Mouse (Mus musculus): ENCODE data around the gene Strbp.

Gene Strbp

DNA sequence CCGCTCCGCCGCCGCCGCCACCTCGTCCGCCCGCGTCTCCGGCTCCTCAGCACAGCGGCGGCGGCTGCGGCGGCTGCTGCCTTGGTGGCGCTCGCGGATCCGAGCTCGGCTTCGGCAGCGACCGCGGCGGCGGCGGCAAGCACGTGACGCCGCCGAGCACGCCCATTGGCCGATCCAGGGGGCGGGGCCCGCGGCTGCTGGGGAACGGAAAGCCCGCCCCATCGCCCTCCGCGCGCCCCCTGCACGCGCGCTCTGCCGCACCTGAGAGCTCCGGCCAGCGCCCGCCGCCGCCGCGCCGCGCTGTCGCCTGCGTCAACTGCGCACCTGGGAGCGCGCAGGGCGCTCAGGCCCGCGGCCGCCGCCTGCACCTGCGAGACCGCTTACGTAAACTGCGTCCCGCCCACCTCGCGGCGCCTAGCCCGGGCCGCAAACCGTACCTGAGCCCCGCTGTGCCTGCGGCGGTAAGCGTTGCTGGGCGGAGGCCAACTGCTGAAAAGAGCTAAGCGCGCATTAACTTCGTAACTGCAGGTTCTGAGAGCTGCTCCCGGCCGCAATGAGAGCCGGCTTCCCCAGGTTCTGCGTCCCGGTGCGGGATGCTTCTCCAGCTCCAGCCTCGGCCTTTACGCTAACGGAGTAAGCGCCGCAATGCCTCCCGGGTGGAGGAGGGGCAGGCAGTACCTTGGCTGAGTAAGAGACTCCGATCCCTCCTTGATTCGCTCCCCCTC is at the start of gene Strbp:
Strbp (minus strand) TSS at position 630 of the 725 bp plus-strand sequence.
- peak; percentile 84 to 91 for DNase-seq (ENCODE audit: low spot score in 2 of 2)

DNA sequence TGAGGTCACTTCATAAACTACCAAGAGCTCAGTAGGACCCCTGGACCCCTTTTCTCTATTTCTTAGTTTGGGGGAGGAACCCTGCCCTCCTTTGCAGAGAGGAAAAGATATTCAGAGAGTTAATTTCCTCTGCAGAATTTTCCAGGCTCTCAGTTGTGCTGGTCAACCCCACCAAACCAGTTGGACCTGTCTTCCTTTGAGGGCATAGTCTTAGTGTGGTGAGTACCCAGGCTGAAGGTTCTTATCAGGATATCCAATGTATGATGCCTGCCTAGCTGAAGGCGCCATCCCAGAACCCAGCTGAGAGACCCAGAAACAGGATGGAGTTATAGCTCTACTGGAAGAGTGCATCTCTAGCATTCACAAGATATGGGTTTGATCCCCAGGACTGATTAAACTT is 47.5 kb upstream of the Strbp start:
- no peak for DNase-seq (ENCODE audit: low spot score in 2 of 2)

DNA sequence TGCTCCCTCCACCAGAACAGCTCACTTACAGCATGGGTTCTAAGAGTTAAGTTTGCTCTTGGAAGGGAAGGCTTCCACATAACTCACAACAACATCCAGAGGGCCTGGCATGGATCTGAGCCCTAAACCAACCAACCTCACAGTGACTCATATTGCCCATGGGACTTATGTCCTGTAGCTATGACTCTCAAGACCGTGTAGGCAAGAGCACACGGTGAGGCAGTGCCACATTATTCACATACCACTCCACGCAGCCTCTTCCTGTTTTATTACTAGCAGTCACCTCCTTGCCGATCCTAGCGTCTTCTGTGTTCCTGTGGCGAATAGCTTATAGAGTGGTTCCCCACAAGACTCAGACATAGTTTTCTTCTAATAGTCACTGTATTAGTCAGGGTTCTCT is 45.7 kb upstream of the Strbp start:
- no peak for DNase-seq (ENCODE audit: low spot score in 2 of 2)

DNA sequence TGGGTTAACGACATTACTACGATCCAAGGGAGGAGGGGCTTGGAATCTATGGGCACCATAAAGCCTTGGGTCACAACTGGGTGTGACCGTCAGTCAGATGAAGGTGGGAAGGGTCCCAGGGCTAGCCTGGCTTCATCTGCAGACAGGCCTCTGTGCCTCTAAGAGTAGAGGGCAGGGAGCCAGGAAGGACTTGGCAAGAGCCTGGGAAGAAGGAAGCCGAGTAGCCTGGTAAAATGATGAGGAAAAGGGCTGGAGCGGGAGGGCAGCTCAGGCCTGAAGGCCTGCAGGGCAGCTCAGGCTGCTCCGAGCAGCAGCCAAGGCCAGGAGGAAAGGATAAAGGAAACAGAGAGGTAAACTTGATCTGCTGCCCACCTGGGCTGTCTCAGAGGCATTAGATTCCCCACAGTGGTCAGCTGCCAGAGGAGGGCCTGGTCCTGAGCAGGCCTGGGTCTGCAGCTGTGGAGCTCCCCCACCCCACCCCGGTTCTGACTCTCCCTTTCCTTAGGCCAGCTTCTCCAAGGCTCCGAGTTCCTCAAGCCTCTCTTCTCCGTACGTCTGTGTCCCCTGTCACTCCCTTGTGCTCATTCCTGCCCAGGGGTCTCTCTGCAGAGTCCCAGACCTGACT is 44.9 kb upstream of the Strbp start:
- no peak for DNase-seq (ENCODE audit: low spot score in 2 of 2)

DNA sequence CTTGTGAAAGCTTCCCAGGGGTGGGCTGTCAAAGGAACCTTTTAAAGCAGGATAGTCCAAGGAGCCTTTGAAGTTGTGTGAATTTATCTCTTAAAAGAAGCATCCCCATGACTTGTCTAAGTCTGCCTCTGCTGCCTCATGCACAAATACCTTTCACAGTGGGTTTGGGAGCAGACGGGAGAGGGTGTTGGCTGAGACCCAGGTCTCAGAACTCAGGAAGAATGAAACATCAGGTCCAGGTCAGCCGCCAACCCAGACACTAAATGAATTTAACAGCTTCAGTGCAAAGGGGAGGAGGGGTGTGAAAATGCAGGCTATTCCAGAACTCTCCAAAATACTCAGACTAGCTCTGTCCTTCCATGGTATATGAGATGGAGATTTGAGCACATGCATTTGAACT is 44.2 kb upstream of the Strbp start:
- no peak for DNase-seq (ENCODE audit: low spot score in 2 of 2)

DNA sequence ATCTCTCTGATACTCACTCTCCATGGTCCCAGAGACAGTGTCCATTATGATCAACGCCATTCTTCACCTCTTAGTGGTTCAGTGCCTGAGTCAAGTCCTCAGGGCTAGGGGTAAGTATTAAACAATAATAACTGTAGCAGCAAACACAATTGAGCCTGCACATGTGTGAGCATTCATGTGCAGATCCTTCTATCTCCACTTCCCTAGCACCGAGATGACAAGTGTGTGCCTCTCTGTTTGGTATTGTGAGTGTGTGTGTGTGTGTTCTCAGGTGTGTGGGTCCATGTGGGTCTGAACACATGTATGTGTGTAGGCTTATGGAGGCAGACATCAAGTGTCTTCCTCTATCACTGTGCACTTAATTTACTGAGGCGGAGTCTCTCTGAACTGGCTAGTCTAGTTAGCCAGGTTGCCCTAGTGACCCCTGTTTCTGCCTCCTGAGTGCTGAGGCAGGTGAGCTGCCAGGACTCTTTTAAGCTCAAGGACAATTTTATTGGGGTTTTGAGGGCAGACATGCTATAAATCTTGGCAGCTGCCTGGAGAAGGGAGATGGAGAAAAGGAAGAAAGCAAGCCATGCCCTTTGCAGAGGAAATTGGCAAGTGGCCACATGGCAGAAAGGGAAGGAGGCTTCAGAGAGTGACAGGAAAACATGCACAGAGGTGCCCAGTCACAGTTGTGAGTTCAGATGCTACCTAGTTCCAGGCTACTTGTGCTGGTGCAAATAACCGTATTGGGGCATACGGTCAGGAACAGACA is 42.8 kb upstream of the Strbp start:
- no peak for DNase-seq (ENCODE audit: low spot score in 2 of 2)

DNA sequence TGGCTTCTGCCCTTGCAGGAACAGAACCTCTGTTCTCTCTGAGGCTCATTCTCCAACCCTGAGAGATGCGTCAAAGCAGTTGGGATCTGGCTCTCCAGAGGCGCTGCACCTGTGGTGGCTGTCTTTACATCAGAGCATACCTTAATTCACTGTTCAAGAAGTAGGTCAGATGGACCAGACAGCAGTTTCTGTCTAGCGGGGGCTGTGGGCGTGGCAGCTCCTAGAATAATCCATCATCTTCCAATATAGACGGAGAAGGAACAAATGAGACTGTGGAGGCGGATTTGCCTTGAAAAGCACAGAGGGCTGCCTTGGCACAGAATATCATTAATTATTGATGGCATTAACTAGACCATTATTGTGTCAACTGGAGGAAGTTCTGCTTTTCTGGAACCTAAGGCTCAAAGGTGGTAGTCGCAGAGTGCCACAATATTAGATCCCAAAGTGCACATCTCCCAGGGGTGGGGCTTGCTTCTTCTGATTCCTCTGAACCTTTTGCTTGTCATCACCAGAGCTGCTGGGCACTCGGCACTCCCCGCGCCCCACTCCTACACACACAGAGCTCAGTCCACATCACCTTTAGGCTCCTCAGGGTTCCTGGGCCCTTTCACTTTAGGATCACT is 41.2 kb upstream of the Strbp start:
- peak in 1 of 2 experiments; percentile 49 for DNase-seq (ENCODE audit: low spot score in 2 of 2)

DNA sequence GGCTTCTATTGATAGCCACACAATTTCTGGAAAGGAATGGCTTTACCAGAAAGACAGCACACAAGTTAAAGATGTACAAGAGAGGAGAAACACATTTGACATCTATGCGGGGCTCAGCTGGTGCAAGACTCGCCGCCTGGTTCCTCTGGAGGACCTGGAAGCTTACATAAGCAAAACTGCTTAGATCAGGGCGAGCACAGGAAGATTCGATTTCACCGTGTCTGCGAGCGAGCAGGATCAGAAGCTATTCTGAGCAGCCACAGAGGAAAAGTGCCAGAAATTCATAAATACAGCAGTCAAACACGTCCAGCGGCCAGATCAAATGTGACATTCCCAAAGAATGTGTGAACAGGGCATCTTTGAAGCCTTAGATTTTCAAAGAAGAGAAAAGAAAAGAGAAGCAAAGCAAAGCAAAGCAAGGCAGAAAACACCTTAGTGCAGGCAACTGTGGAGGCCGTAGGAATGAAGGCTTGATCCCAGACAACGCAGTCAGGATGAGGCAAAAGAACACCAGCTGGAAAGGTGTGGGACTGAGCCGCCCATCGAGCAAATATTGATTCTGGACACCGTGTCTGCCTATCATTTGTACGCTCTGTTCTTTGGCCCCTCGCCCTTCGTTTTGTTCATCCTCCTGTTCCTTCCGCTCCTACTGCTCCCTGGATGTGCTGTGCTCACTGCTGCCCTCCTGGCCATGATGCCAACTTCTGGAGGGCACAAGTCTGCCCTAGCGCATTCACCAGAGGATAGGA is 38.3 kb upstream of the Strbp start:
- peak in 1 of 2 experiments; percentile 64 for DNase-seq (ENCODE audit: low spot score in 2 of 2)

DNA sequence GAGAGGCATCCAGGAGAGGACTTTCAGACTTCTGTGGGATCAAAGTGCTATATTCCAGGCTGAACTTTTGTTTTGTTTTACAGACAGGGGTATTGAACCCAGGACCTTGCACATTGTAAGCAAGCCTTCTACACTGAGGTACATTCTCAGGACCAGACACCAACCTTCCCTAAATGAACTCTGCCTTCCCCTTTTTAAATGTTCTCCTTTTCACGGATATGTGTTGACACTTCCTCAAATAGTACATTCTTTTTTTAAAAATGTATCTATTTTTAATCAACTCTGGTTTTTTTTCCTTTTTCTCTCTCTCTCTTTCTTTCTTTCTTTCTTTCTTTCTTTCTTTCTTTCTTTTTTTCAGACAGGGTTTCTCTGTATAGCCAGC is 32.1 kb upstream of the Strbp start:
- no peak for DNase-seq (ENCODE audit: low spot score in 2 of 2)

DNA sequence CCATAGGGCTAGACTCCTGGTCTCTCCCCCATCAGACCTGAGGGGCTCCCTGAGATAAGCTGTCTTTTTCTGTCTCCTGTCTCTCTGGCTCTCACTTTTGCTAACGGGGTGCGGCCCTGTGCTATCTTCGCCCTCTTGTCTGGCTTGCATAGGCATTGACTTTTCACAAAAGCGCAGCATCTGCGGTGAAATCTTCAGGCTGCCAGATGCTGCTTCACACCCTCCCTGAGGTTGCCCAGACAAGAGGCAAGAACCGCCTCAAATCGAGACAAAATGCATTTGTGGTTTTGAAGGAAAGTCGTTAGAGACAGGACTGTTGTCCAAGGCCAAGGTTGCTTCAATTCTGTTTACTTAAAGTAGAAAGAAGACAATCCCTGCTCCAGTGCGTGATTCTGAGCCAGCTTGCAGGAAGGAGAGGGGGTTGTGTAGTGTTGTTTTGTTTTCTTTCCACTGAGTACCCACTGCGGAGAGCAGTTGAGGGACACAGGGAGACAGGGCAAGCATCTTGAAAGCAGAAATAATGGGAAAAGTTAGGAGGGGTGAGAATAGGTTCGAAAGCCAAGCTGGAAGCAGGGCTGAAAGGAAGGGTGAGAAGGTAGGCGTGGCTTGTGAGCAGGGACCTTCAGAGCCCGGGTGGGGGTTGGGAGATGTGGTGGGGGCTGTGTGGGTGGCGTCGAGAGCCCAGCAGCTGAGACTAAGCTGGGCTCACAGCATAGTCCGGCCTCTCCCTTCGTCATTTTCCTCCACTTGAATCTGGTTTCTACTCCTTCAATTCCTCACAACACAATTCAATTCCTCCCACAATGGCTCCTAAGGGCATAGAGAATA is 31.5 kb upstream of the Strbp start:
- peak in 1 of 2 experiments; percentile 47 for DNase-seq (ENCODE audit: low spot score in 2 of 2)

DNA sequence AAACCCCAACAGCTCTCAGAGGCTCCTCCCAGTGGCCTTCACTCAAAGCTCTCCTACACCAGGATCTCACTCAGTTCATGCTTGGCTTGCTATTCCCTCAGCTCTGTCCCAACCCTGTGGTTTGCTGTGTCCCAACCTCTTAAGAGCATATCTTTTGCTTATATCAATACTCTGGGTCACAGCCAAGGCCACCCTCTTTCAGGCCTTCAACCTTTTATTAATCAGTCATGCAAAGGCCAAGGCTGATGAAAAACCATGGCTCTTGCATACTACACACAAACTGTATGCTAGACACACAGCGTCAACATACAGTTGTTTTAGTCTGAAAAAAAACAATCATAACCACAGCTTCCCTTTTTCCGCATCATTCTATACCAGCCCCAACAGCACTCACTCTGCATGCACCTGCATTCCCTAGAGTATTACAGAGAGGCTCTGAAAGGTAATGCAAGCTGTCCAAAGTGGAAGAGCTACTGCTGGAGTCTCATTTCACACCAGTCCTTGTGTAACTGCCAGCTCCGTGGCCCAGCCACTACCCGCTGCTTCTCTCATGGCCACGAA is 27.7 kb upstream of the Strbp start:
- no peak for DNase-seq (ENCODE audit: low spot score in 2 of 2)

DNA sequence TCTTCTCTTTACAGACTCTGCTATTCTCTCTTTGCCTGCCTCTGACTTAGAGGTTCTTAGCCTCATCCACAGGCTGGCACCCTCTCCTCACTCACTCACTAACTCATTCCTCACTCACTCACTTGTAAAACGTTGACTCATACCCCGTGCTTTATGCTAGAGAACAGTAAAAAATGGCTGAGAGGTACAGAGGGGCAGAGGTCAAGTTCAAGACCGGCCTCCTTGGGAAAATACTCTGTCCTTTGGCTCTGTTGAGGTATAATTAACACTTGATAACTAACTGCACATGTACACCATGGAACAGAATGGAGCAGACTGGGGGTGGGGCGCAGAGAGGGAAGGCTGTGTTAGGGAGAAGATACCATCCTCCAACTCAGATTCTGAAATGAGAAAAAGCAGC is 20.6 kb upstream of the Strbp start:
- no peak for DNase-seq (ENCODE audit: low spot score in 2 of 2)

DNA sequence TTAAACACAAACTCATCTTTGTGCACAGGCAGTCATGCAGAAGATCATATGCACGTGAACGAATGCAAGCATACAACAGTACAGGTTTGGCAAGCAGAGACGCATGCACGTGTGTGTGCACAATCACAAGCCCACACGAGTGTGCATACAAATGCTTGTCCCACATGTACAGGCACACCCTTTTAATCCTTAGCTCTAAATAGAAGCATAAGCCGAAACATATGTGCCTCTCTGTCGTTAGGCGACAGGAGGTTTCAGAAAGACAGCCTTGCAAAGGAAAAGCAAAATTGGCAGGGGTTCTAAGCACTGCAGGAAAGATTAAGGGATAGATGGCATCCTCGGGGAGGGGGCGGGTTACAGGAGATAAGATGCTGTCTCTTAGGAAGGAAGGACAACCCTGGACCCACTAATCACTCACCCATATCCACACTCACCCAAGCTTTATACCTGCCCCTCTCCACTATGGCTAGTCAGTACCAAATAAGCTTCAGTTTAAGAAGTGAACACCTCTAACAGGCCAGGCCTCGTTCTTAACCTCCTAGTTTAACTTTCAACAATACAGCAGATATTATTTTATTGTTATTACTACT is 19.9 kb upstream of the Strbp start:
- DNase-seq (ENCODE audit: low spot score in 2 of 2): no peak

DNA sequence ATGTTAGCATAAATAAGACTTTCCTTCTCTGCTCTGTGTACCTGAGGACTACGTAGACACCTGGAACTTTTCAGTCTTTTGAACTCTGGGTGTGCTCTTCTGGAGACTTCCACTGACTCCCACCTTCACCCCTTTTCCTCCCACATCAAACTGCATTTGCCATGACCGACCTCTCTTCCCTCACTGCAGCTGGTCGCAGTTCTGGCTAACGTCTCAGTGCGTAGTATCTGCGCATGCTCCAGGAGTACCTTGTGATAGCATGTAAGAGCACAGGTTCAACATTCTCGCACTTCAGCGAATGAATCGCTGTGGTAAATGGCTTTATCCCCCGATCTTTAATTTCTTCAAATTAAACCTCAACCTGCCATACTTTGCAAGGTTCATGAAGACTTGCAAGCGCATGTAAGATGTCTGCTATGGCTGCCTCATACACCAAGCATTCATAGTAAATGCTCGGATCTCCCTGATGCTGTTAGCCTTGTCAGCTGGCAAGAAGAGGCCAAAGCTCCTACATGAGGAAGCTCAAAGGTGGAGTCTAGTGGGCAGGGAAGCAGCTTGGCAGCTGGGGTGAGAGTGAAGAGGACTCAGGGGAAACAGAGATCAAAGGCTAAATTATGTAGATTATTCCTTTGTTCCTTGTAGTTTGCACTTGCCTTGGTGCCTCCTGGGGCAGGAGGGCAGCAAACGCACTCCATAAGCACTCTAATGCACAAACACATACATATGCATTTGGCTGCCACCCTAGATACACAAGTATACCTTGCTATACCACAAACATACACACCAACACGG is 19.2 kb upstream of the Strbp start:
- DNase-seq (ENCODE audit: low spot score in 2 of 2): no peak

DNA sequence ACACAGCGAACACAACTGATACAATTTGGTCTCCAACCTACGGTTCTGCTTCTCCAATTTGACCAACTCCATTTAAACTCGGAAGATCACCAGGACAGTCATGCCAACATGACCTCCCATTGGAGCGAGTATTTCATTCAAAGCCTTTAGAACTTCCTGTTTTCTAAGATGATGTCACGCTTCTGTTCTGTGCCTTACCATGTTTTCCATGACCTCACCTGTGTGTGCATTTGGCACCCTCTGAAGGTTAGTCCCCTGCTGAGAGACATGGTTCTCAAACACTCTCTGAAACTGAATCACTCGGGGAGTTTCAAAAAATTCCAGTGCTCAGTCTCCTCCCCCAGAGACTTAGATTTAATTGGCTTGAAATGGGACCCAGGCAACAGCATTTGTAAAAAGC is 12.6 kb upstream of the Strbp start:
- no peak for DNase-seq (ENCODE audit: low spot score in 2 of 2)

DNA sequence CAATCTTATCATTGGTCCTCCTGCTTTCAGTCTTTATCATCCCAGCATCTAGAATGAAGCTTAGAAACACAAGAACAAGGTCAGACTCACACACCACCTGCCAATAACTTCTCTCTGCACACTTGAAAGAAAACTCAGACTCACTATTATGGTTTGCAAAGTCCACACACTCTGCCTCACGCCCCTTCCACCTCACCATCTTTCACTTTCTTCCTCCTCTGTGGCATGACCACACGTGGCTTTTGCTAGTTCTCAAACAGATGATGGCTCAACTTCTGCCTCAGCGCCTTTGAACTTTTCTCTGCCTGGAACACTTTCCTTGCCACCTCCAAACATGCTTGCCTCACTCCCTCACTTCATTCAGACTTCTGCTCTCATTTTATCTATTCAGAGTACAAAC is 11.7 kb upstream of the Strbp start:
- no peak for DNase-seq (ENCODE audit: low spot score in 2 of 2)

DNA sequence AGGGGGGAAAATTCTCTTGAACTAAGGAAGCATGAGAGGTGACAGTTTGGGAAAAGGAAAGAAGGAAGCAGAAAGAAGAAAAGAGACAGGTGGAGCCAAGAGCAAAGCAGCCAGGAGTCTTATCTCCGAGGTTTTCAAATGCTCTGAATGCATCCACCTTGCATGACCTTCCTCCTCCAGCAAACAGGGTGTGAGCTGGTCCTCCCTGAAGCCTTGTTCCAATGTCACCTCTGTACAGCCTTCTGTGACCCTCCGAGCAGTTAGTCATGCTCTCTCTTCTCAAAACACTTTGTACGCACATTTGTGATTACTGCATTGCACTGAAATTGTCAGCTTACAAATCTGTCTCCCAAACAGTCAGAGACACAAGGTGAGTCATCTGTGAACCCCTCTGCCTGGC is 9.4 kb upstream of the Strbp start:
- no peak for DNase-seq (ENCODE audit: low spot score in 2 of 2)

DNA sequence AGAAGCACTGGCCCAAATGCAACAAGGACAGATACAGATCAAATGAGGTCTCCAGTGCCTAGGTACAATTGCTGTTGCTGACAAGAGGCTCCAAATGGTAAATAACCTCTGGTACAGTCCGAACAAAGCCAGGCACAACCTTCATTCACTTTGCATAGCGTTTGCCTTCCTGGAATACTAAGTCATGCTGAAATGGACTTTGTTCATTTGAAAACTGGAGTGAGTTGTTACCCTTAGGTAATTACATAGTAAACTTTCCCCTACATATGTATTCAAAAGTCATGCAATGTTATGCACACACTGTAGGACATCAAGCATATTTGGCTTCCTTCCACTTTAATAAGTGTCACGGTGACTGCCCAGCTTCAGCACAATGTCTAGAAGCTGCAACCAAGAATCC is 5.2 kb upstream of the Strbp start:
- DNase-seq (ENCODE audit: low spot score in 2 of 2): no peak

DNA sequence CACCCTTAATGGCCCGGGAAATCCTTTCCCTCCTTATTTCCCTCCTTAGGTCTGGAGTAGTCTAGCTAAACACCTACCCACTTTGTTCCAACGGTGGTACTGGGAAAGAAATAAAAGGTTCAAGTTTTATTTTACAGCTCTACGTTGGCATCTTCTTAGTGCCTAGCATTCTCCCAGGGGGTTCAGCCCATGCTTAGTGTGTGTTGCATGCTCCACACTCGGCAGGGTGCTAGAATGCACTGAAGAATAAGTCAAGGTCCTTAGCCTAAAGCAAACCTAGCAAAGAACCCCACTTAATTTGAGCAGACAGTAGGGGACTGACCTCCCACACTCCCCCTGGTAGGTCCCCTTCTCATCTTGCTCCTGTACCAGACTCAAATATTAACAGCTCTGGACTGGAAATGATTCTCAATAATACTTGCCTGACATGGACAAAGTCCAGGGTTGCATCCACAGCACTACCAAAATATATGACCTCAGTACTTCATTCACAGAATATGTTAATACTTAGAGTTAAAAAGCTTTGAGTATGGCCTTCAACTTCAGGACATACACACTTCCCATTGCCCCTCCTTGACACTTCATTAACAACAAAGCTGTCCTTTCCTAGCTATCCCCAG is 592 bp upstream of the Strbp start:
- DNase-seq (ENCODE audit: low spot score in 2 of 2): no peak
